Mouse (Mus musculus) myocyte (in vitro differentiated cells): ENCODE data around the gene Rapgef1.

ENCODE experiments used
- CEBPB ChIP-seq: IDR thresholded peaks from 2 replicates; pipeline ENCODE4 v1.6.1; 2011; ENCODE audit warnings: mild to moderate bottlenecking, moderate library complexity; ENCODE audit not compliant: poor library complexity, insufficient read depth, severe bottlenecking
- E2F4 ChIP-seq: IDR thresholded peaks from one replicate; pipeline ENCODE4 v1.6.1; 2011; ENCODE audit warnings: mild to moderate bottlenecking, control low read depth, moderate library complexity; ENCODE audit not compliant: insufficient read depth
- MAX ChIP-seq: IDR thresholded peaks from one replicate; pipeline ENCODE4 v1.6.1; 2011; ENCODE audit warnings: low read depth, mild to moderate bottlenecking, control low read depth
- MYOD1 ChIP-seq, 3 experiments: IDR thresholded peaks; one replicate each; pipeline ENCODE4 v1.6.1; 2011; ENCODE audit warnings: control low read depth in 2 of 3, low read depth in 2 of 3, mild to moderate bottlenecking in 2 of 3, moderate library complexity in 1 of 3; ENCODE audit not compliant: insufficient read length in 2 of 3, control insufficient read depth in 1 of 3
- MYOG ChIP-seq, 3 experiments: IDR thresholded peaks; one replicate each; pipeline ENCODE4 v1.6.1; 2011; ENCODE audit warnings: control low read depth in 2 of 3, low read depth in 2 of 3, mild to moderate bottlenecking in 2 of 3; ENCODE audit not compliant: insufficient read length in 2 of 3, control insufficient read depth in 1 of 3, insufficient read depth in 1 of 3
- POLR2A ChIP-seq: IDR thresholded peaks from one replicate; pipeline ENCODE4 v1.6.1; 2011; ENCODE audit warnings: low read depth, mild to moderate bottlenecking, control low read depth, moderate library complexity; ENCODE audit not compliant: insufficient read length
- POLR2AphosphoS2 ChIP-seq: IDR thresholded peaks from one replicate; pipeline ENCODE4 v1.6.1; 2011; ENCODE audit warnings: low read depth, control low read depth; ENCODE audit not compliant: insufficient read length
- REST ChIP-seq: IDR thresholded peaks from one replicate; pipeline ENCODE4 v1.6.1; 2011; ENCODE audit warnings: mild to moderate bottlenecking, control low read depth, moderate library complexity; ENCODE audit not compliant: insufficient read depth, insufficient read length
- SRF ChIP-seq: IDR thresholded peaks from one replicate; pipeline ENCODE4 v1.6.1; 2011; ENCODE audit warnings: low read depth; ENCODE audit not compliant: control insufficient read depth, insufficient read length
- USF1 ChIP-seq: IDR thresholded peaks from one replicate; pipeline ENCODE4 v1.6.1; 2011; ENCODE audit warnings: low read depth, mild to moderate bottlenecking, control low read depth, moderate library complexity

DNA sequence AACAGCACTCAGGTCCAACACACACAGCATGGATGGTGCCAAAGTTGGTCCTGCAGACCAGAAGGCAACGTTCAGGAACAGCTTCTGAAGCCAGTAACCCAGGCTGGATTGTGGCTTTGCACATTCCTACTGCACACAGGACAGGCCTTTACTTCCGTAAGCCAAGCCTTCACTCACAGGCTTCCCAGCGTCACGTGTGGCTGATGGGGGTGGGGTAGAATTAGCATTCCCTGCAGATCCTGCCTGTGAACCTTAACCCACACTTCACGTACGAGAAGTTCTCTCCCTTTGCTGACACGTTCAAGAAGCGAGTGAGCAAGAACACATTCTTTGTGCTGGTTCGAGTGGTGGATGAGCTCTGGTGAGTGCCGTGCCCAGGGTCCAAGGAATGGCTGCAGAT is 113.0 kb downstream of the Rapgef1 start:
- TF ChIP-seq POLR2A (no peak), USF1 (no peak), MYOD1 (IDR thresholded peaks at IDR 0.05; ENCODE audit: control insufficient read depth in 1 of 3, insufficient read length in 2 of 3, low read depth in 2 of 3) (no peak), POLR2AphosphoS2 (no peak), REST (no peak), MYOG (IDR thresholded peaks at IDR 0.05; ENCODE audit: control insufficient read depth in 1 of 3, insufficient read depth in 1 of 3, insufficient read length in 2 of 3, low read depth in 2 of 3) (no peak), MAX (no peak), CEBPB (no peak), E2F4 (no peak), SRF (no peak)
